Mouse (Mus musculus): Measurements from ENCODE around the gene Tex26. TPM values are rescaled to one million over a fixed set of nuclear protein-coding genes. Genes with fewer than 3 reads are reported as not detected.

The Tex26 gene
- polyA plus RNA-seq, 1 experiment from 2014 or later = 1.2 TPM

DNA sequence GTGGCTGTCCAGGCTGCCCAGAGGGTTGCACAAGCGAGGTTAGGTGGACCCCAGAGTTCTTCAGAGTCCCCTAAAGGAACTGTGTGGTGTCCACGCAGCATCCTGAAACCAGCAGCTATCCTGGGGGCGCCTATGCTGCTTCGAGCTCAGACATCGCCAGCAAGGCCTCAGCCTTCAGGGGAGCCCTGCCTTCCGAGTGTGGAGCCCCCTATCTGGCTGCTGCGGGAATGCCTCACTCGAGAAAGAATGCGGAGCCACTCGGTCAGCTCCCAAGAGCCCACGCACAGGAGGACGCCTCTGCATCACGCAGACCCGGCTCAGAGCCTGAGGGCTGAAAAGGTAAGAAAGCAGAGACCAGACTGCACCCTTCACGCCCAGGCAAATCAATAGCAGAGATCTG is 50.8 kb downstream of the Tex26 start:
- no peak overlapping the region for H3K9ac ChIP-seq
- H3K4me1 ChIP-seq (replicated peaks; ENCODE audit: control insufficient read depth, insufficient read depth, low read length) = peaks cover 36% of the 10 kb centered on the region
- DNase-seq (ENCODE audit: low spot score) (no peak), ATAC-seq (ENCODE audit: low FRiP score) (no peak)
- H3K36me3 ChIP-seq (replicated peaks; ENCODE audit: control insufficient read depth, insufficient read depth) = no peaks in the 10 kb centered on the region
- no peaks in the 10 kb centered on the region for H3K9me3 ChIP-seq (ENCODE audit: control insufficient read depth, low read length)
- no peak overlapping the region for H3K4me3 ChIP-seq (replicated peaks; ENCODE audit: low read length)
- WGBS = 59% methylated on average over 15 of the region's 15 CpGs
- no peak overlapping the region for H3K4me2 ChIP-seq (replicated peaks)
- H3K27me3 ChIP-seq (ENCODE audit: control insufficient read depth, insufficient read depth, low read length) = no peaks in the 10 kb centered on the region
- H3K27ac ChIP-seq = peak overlapping the region; percentile 97

DNA sequence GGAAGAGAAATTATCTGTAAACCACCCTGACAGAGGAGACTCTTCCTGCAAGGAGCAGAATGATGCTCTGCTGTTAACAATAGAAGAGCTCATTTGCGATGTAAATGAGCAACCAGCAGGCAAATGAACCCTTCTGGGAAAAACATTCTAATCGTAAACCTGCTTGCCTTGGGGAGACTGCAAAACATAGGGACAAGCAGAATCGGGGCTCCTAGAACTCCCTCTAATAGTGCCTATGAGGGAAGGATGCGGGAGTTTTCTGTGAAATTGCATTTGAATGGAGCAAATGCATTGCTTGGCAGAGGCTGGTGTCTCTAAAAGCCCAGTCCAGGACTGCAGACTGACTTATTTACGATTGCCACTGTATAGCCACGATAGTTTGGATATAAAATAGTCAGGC is 56.2 kb downstream of the Tex26 start:
- Histone ChIP-seq H3K4me1 (replicated peaks; ENCODE audit: control insufficient read depth, insufficient read depth, low read length) (peaks cover 29% of the 10 kb centered on the region), H3K9ac (0 out of 2 replicates have a peak overlapping the region, but pooled peaks have one; percentile 1), H3K27me3 (ENCODE audit: control insufficient read depth, insufficient read depth, low read length) (no peaks in the 10 kb centered on the region), H3K4me3 (replicated peaks; ENCODE audit: low read length) (no peak overlapping the region), H3K4me2 (replicated peaks) (no peak overlapping the region), H3K36me3 (replicated peaks; ENCODE audit: control insufficient read depth, insufficient read depth) (no peaks in the 10 kb centered on the region), H3K9me3 (ENCODE audit: control insufficient read depth, low read length) (no peaks in the 10 kb centered on the region), H3K27ac (peak overlapping the region; percentile 89)
- DNase-seq (ENCODE audit: low spot score) = peak; percentile 61
- 12% methylated on average over 6 of the region's 6 CpGs for WGBS
- ATAC-seq (ENCODE audit: low FRiP score) = peak; percentile 54

DNA sequence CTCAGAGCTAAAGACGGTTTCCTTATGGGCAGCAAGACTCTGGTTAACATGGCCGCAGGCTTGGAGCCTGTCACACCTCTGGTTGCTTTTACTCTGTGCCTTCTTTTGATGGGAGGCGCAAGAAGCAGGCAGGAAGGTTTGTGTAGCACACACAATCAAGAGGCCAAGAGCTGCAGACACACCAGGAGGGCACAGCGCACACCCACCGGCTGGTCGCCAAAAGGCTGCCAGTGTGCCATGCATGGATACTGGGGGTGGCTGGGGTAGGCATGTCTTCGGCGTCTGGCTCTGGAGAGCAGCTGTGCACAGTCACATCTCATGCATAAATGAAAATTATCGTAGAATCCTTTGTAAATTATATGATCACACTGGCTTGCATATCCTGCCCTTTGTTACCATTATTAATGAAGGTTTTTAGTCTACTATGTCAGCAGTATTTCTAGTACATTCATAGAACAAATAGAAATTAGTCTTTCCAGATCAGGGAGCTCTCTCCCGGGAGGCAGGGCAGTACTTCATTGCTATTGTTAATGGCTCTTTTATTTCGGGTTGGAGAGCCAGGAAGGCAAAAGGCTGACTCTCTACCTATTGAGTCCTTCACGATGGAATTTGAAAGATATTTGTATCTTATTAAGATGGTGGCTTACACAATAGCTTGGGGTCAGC is 57.1 kb downstream of the Tex26 start:
- 24% methylated on average over 12 of the region's 12 CpGs for WGBS
- H3K36me3 ChIP-seq (replicated peaks; ENCODE audit: control insufficient read depth, insufficient read depth) = no peaks in the 10 kb centered on the region
- H3K4me2 ChIP-seq (replicated peaks) = no peak overlapping the region
- H3K9ac ChIP-seq = no peak overlapping the region
- DNase-seq (ENCODE audit: low spot score) = peak; percentile 42
- H3K9me3 ChIP-seq (ENCODE audit: control insufficient read depth, low read length) = no peaks in the 10 kb centered on the region
- H3K4me1 ChIP-seq (replicated peaks; ENCODE audit: control insufficient read depth, insufficient read depth, low read length) = peaks cover 27% of the 10 kb centered on the region
- H3K27me3 ChIP-seq (ENCODE audit: control insufficient read depth, insufficient read depth, low read length) = no peaks in the 10 kb centered on the region
- ATAC-seq (ENCODE audit: low FRiP score) = peak; percentile 53
- peak overlapping the region; percentile 89 for H3K27ac ChIP-seq
- H3K4me3 ChIP-seq (replicated peaks; ENCODE audit: low read length) = no peak overlapping the region

DNA sequence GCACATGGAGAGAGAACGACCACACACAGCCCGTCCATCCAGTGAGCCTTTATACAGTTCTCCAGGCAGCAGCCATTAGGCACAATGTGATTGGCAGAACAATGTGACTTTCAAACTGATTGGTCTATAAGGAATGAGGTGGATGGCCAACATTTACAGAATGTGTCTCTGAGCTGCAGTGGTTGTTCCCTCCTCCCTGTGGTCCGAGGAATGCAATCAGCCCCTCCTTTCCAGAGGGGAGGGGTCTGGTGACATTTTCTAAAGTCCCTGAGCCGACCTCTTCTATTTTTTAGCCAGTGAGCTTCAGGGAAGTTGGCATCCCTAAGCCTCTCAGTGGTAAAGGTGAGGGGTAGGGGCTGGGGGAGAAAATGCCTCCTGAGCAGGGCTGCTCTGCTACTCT is 60.5 kb downstream of the Tex26 start:
- Histone ChIP-seq H3K27ac (no peak overlapping the region), H3K9me3 (ENCODE audit: control insufficient read depth, low read length) (no peaks in the 10 kb centered on the region), H3K4me3 (replicated peaks; ENCODE audit: low read length) (no peak overlapping the region), H3K9ac (no peak overlapping the region), H3K4me2 (replicated peaks) (no peak overlapping the region), H3K36me3 (replicated peaks; ENCODE audit: control insufficient read depth, insufficient read depth) (no peaks in the 10 kb centered on the region), H3K27me3 (ENCODE audit: control insufficient read depth, insufficient read depth, low read length) (no peaks in the 10 kb centered on the region), H3K4me1 (replicated peaks; ENCODE audit: control insufficient read depth, insufficient read depth, low read length) (peaks cover 37% of the 10 kb centered on the region)
- DNase-seq (ENCODE audit: low spot score) (no peak), ATAC-seq (ENCODE audit: low FRiP score) (no peak)
- WGBS = 48% methylated on average over 4 of the region's 4 CpGs

DNA sequence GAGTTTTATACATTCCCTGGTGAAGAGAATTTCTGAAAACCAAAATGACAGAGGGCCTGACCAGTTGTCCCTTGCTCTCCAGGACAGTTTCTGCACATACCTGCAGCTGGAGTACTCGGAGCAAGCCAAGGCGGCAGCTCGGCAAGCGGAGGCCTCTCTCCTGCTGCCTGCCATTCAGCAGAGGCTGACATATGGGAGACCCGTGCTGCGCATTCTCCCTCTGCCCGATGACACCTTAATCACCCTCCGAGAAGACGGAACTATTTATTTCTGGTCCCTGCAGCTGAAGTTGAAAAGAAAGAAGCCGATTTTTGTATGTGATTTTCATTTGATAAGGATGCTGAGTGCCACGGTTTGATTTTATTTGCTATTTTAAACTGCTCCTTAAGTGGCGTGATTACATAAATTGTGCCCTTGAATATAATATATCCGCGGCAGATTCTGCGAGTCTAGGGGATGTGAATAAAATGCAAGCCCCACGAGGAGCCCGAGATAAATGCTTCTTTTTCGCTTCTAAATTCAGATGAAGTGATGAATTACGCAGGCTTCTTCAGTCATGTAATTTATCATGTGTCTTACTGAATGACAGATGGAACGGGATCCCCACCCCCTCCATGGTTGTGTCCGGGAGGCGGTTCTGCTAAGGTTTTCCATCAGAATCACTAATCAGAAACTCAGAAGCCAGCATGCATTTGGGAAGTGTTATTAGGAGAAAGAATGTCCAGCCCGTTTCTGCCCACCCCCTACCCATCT is 64.1 kb downstream of the Tex26 start:
- Histone ChIP-seq H3K27ac (peak overlapping the region; percentile 85), H3K4me3 (replicated peaks; ENCODE audit: low read length) (no peak overlapping the region), H3K9me3 (ENCODE audit: control insufficient read depth, low read length) (0 out of 2 replicates have a peak, but pooled peaks cover 4% of the 10 kb centered on the region), H3K9ac (peak overlapping the region; percentile 48), H3K27me3 (ENCODE audit: control insufficient read depth, insufficient read depth, low read length) (no peaks in the 10 kb centered on the region), H3K36me3 (replicated peaks; ENCODE audit: control insufficient read depth, insufficient read depth) (no peaks in the 10 kb centered on the region), H3K4me2 (replicated peaks) (peak overlapping the region; percentile 29), H3K4me1 (replicated peaks; ENCODE audit: control insufficient read depth, insufficient read depth, low read length) (peaks cover 16% of the 10 kb centered on the region)
- DNase-seq (ENCODE audit: low spot score) (peak; percentile 39), ATAC-seq (ENCODE audit: low FRiP score) (no peak)
- WGBS = 38% methylated on average over 23 of the region's 23 CpGs

DNA sequence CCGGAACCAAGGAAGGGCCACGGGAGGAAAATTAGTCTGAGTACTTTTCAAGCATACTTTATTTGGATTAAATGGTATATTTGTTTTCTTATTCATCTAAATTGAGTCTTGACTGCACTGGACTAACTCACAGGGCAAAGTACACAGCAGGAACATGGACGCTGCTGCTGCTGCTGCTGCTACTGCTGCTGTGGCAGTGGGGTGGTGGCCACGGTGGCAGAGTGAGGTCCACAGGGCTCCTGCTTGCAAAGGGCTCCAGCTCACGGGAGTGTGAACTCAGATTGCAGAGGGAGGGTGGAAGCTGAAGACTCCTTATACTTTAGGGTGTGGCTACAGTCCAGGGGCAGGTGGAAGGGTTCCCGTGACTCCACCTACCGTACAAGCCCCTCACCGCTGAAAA is 65.5 kb downstream of the Tex26 start:
- ATAC-seq (ENCODE audit: low FRiP score) (no peak), DNase-seq (ENCODE audit: low spot score) (no peak)
- Histone ChIP-seq H3K9me3 (ENCODE audit: control insufficient read depth, low read length) (0 out of 2 replicates have a peak, but pooled peaks cover 4% of the 10 kb centered on the region), H3K4me3 (replicated peaks; ENCODE audit: low read length) (no peak overlapping the region), H3K4me1 (replicated peaks; ENCODE audit: control insufficient read depth, insufficient read depth, low read length) (peaks cover 15% of the 10 kb centered on the region), H3K4me2 (replicated peaks) (no peak overlapping the region), H3K27ac (no peak overlapping the region), H3K36me3 (replicated peaks; ENCODE audit: control insufficient read depth, insufficient read depth) (no peaks in the 10 kb centered on the region), H3K27me3 (ENCODE audit: control insufficient read depth, insufficient read depth, low read length) (no peaks in the 10 kb centered on the region), H3K9ac (no peak overlapping the region)
- 76% methylated on average over 8 of the region's 8 CpGs for WGBS

DNA sequence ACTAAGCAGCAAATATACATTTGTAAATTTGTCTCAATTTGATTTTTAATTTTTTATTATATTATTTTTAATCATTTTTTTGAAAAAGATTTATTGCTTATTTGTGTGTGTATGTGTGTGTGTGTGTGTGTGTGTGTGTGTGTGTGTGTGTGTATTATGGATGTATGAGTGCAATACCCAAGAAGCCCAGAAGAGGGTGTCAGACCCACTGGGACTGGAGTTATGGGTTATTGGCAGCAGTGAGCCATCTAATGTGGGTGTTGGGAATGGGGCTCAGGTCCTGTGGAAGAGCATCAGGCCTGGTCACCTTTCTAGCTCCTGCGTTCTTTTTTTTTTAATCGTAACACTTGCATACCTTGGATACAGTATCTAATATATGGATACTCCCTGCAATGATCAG is 66.6 kb downstream of the Tex26 start:
- Histone ChIP-seq H3K9ac (no peak overlapping the region), H3K9me3 (ENCODE audit: control insufficient read depth, low read length) (0 out of 2 replicates have a peak, but pooled peaks cover 4% of the 10 kb centered on the region), H3K4me2 (replicated peaks) (no peak overlapping the region), H3K4me1 (replicated peaks; ENCODE audit: control insufficient read depth, insufficient read depth, low read length) (peaks cover 15% of the 10 kb centered on the region), H3K36me3 (replicated peaks; ENCODE audit: control insufficient read depth, insufficient read depth) (no peaks in the 10 kb centered on the region), H3K4me3 (replicated peaks; ENCODE audit: low read length) (no peak overlapping the region), H3K27me3 (ENCODE audit: control insufficient read depth, insufficient read depth, low read length) (no peaks in the 10 kb centered on the region), H3K27ac (no peak overlapping the region)
- WGBS = 97% methylated on average over 2 of the region's 2 CpGs
- no peak for DNase-seq (ENCODE audit: low spot score)
- ATAC-seq (ENCODE audit: low FRiP score) = no peak

DNA sequence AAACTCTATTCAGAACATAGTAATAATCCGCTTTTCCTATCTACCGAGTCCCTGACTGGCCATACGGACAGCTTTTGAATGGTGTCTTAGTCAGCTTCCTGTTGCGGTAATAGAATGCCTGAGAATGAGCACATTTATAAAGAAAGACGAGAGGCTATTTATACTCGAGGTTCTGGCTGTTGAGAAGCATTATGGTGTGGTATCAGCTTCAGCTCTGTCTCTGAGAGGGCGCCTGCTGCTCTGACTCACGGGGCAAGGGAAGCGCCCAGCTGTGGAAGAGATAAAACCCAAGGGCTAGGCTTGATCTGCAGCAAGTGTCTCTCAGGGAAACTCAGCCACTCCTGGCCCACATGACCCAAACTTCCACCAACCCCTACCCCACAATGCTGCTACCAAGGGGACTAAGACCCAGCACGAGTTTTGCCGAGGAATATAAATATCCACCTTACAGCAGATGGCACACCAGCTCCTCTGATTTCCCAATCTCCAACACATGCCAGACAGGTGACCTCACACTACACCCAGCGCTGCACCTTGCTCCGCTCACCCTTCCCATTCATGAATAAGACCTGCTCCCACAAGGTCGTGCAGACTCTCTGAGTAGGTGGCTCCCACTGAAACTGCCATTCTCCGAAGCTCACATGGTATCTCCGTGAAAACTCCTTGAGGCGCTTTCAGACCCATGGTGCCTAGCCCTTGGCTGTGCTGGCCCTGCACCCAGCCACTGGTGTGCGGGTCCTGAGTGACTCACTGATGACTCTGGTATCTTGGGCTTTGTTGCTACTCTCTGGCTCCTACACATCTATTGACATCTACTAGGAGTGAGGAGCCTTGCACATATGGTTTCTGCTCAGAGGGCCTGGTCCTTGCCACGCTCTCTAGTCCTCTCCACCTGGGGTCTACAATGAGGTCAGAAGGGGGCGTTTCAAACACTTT is 68.9 kb downstream of the Tex26 start:
- Histone ChIP-seq H3K4me1 (replicated peaks; ENCODE audit: control insufficient read depth, insufficient read depth, low read length) (peaks cover 13% of the 10 kb centered on the region), H3K4me2 (replicated peaks) (no peak overlapping the region), H3K27ac (no peak overlapping the region), H3K36me3 (replicated peaks; ENCODE audit: control insufficient read depth, insufficient read depth) (no peaks in the 10 kb centered on the region), H3K4me3 (replicated peaks; ENCODE audit: low read length) (no peak overlapping the region), H3K9me3 (ENCODE audit: control insufficient read depth, low read length) (0 out of 2 replicates have a peak, but pooled peaks cover 4% of the 10 kb centered on the region), H3K27me3 (ENCODE audit: control insufficient read depth, insufficient read depth, low read length) (no peaks in the 10 kb centered on the region), H3K9ac (no peak overlapping the region)
- ATAC-seq (ENCODE audit: low FRiP score) (no peak), DNase-seq (ENCODE audit: low spot score) (no peak)
- 84% methylated on average over 20 of the region's 20 CpGs for WGBS

DNA sequence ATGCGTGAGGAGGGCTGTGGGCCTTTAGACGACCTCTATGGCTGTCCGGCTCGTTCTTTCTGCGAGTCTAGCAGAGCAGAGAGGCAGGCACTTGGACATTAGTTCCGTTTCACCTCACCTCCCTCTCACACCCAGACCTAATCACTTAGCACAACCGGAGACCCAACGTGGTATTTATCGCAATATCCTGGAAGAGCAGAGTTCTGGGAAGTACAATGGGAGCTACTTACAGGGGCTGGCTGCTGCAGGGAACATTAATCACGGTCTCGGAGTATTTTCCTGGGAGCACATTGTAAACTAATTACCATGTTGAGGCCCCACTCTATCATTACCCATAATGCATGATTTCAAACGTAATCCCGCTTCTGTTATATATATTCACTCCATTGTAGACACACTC is 70.9 kb downstream of the Tex26 start:
- Histone ChIP-seq H3K9ac (no peak overlapping the region), H3K27me3 (ENCODE audit: control insufficient read depth, insufficient read depth, low read length) (no peaks in the 10 kb centered on the region), H3K4me3 (replicated peaks; ENCODE audit: low read length) (no peak overlapping the region), H3K4me2 (replicated peaks) (no peak overlapping the region), H3K27ac (0 out of 2 replicates have a peak overlapping the region, but pooled peaks have one; percentile 26), H3K9me3 (ENCODE audit: control insufficient read depth, low read length) (0 out of 2 replicates have a peak, but pooled peaks cover 4% of the 10 kb centered on the region), H3K4me1 (replicated peaks; ENCODE audit: control insufficient read depth, insufficient read depth, low read length) (peaks cover 21% of the 10 kb centered on the region), H3K36me3 (replicated peaks; ENCODE audit: control insufficient read depth, insufficient read depth) (no peaks in the 10 kb centered on the region)
- DNase-seq (ENCODE audit: low spot score) = no peak
- ATAC-seq (ENCODE audit: low FRiP score) = no peak
- 38% methylated on average over 13 of the region's 13 CpGs for WGBS

All from hindbrain, embryonic 14.5 days (tissue).